Mouse (Mus musculus) cerebellum, adult 9-11 months (tissue): ENCODE results near the gene Gm28729.
"Not testable (repeated sequence)": the region's sequence is repeated elsewhere in the genome, so short reads cannot be mapped to it uniquely, and the experiment has no call there.

Experiments
- DNase-seq: peaks from one replicate; pipeline ENCODE4 v3.0.0; 2022

Gene Gm28729

GRCm38 (mm10) chr9:96524972-96525506, at the start of gene Gm28729:
TSS of gene Gm28729 (minus strand) at chr9:96525264.
- DNase-seq, result no peak

DNA sequence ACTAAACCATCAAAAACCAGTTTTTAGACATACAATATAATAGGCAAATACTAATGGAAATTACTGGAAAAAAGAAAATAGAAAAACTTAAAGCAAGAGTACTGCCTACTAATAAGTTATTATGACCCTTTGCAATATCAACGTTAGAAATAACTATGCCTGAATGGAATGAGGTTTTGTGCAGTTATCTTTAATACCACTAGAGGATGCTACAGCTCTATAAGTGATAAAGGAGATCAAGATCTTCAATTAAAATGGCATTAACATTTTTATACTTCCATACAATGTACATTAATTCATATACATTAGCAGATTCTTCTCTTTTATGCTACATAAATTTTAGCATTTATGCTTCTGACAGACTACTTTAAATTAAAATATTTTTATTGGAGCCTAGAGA, 48.2 kb upstream of the Gm28729 start:
- no peak for DNase-seq

DNA sequence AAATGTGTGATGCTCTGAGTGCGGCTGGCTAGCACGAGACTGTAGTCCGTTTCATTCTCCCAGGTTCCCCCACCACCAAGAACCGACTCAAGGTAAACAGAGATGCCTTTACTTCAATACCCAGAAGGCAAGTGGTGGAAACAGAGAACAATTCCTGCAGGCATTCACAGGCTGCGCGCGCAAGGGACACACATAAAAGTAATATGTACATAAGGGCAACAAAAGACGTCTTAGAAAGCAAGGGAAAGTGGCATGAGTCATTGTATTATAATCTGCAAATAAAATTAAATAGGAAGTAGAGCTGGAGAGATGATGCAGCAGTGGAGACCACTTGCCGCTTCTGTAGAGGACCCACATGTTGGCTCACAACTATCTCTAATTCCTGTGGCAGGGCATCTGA, 47.7 kb upstream of the Gm28729 start:
- DNase-seq, result no peak

- DNase-seq, result no peak
Observed at GRCm38 (mm10) chr9:96566470-96566996, 41.5 kb upstream of the Gm28729 start.

GRCm38 (mm10) chr9:96563501-96563900, 38.4 kb upstream of the Gm28729 start:
- DNase-seq, result no peak

DNA sequence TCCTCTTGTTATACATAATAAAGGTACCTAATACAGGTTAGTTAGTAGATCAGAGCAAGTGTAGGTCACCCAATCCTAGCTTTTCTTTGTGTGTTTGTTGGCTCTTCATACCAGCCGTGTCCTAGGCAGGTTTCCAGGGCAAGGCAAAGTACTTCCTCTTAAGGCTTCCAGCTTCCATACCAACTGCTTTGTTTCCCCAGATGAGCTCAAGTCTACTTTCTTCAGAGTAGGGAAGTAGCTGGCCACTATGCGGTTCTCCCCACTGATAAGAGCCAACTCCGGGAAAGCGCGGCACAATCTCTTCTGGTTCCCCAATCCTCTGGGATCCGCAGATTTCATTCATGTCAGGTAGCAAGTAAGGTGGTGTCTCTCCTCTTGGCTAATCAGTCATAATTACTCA, 34.1 kb upstream of the Gm28729 start:
- DNase-seq, result no peak

DNA sequence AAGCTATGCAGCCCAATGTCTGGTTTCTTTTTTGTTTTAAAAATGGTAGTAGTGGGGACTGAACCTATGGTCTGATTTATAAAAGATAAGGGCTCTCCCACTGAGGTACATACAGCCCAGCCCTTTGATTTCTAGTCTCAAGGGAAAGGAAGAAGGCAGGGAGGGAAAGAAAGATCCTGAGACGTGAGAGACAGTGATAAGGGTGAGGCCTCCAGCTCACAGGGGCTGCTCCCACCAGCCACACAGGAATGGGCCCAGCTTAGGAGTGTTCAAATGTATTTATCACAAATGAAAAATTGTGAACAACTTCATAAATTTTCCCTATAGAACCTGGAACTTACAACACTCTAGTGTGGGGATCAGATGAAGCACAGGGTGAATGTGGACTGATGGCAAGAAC, 33.5 kb upstream of the Gm28729 start:
- no peak for DNase-seq

DNA sequence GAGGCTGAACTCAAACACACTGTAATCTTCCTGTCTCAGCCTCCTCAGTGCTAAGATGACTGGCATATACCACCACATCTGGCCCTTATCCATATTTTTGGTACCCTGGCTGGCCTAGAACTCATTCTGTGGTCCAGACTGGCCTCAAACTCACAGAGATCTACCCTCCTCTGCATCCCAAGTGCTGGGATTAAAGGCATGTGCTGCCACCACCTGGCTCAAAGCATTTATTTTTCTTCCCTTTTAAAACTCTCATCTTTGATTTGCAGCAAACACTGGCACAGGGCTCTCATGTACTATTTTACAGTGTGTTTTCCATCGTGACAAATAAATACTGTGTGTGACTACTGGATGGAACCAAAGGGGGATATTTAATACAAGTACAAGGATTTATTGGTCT, 29.0 kb upstream of the Gm28729 start:
- no peak for DNase-seq

DNA sequence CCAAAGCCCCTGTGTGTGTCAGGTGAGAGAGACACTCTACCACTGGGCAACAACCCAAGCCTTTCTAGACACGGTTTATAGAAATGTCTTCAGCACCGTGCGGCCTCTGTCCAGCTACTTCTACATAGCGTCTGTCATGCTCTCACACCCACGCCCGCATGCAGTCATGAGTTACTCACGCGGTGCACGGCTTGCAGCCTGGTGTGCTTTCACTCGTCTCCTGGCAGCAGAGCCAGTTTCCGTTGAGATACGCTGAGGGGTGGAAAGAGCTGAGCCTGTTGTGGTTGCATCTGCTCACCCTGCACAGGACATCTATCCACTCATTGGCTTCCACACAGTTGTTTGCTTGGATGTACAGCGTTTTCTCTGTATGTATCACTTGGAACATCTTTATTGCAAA, 20.3 kb upstream of the Gm28729 start:
- DNase-seq, result no peak

DNA sequence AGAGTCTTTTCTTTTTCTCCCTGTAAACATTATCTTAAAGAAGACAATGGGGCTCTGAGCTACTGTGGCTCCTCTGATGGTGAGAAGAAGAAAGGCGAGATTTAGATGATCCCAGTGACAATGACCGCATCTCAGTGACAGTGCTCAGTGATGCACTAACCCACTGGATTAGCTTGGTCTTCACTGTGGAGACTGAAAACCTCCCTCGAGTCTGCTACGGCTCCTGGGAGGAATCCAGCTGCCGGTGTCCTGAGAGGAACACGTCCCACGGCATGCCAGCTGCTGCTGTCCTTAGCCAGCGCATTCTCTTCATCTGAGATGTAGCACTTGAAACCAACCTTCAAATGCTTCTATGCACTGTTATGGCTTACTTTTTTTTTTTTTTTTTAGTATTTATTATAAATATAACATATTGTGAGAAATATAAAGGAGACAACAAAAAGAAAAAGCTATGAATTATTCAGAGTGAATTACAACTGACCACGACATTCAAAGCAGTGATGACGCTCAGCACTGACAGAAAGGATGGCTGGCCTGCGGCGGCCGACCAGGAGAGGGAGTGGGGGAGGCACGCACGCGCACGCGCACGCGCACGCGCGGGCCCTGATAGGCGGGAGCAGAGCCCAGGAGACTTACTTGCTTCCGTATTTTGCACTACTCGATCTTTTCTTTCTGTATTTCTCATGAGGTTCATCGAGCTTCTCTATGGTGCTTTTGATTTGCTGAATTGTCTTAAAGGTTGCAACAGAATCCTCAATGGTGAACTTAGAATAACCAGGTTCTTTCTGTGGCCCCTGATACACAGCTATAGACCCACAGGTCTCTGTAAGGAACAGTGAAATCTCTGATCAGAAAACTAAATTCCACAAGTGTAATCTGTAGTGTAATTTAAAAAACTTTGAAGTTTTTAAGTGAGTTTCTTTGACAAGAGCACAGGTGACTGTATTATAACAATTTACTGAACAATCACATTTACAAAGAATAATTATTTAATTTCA, 18.9 kb upstream of the Gm28729 start:
- peak; percentile 78 for DNase-seq

DNA sequence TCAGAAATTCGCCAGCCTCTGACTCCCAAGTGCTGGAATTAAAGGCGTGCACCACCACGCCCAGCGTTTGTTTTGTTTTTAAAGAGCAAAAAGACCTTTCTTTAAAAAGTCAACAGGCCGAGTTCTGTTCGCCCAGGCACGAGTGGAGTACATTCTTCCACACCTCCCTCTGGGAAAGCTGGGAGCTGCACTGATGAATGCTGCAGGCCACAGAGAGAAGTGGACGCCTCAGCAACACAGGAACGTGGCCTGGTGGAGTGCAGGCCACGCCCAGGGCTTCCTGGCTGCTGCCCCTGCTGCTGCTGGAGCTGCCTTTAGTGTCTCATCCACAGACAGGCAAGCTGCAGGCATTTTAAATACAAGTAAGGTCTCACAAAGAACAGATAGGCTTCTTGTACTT, 13.9 kb upstream of the Gm28729 start:
- no peak for DNase-seq

GRCm38 (mm10) chr9:96537615-96537919, 12.5 kb upstream of the Gm28729 start:
- no peak for DNase-seq

DNA sequence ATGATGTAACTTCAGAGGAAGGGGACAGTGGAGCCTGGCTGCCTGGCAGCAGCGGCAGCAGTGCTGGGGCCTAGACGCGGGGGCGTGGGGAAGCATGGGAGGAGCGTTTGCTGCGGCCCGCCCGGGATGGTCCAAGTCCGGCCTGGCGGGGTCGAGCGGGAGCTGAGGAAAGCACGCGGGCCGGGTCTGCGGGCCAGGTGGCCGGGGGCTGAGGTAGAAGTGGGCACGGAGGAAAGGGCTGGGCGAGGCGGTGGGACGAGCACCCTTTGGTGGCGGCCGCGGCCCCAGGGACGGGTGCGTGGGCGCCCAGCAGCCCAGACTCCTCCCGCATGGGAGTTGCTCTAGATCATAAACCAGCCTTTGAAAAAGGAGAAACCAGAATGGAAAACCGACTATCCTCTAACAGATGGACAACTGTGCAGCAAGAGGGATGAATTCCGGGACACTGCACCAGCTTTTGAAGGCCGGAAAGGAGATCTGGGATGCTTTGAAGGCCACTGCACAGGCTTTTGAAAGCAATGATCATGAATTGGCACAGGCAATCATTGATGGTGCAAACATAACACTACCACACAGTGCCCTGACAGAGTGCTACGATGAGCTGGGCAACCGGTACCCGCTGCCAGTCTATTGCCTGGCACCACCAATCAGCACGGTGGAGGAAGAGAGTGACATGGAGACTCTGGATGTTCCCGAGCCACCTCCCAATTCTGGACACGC, 12.0 kb upstream of the Gm28729 start:
- peak; percentile 37 for DNase-seq

DNA sequence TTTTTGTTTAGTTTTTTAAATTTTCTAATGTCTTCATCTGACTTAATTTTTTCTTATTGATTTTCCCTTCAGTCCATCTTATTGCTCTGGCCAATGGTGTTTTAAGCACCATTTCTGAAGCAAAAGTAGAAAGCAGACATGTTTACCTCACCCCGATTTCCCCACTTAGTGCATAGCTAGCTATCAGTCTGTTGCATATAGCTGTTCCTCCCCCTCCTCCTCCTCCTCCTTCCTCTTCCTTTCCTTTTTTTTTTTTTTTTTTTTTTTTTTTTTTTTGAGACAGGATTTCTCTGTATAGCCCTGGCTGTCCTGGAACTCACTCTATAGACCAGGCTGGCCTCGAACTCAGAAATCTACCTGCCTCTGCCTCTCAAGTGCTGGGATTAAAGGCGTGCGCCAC, 11.0 kb upstream of the Gm28729 start:
- DNase-seq, result not testable (repeated sequence)

- no peak for DNase-seq
Observed at GRCm38 (mm10) chr9:96535431-96535830, 10.4 kb upstream of the Gm28729 start.

- no peak for DNase-seq
Observed at GRCm38 (mm10) chr9:96534256-96534655, 9.2 kb upstream of the Gm28729 start.

- DNase-seq, result no peak
Observed at GRCm38 (mm10) chr9:96533476-96533875, 8.4 kb upstream of the Gm28729 start.

GRCm38 (mm10) chr9:96532531-96532930, 7.5 kb upstream of the Gm28729 start:
- no peak for DNase-seq

DNA sequence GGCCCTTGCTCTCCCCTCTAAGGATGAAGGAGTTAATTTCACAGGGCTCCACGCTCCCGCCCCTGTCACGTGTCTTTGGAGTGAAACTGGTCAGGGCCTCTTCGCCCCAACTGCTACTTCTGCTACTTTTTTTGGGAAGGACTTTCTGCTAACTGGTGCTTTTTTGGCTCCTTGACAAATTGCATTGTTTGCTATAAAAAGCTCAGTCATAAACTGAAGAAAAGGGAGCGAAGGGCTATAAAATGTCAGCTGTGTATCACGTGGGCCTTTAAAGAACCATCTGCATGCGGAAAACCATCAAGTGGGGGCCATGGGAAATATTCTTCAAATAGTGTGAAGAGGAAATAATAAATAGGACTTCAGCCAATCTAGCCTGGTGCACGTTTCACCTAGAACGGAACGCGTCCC, 5.6 kb upstream of the Gm28729 start:
- DNase-seq, result peak; percentile 38

DNA sequence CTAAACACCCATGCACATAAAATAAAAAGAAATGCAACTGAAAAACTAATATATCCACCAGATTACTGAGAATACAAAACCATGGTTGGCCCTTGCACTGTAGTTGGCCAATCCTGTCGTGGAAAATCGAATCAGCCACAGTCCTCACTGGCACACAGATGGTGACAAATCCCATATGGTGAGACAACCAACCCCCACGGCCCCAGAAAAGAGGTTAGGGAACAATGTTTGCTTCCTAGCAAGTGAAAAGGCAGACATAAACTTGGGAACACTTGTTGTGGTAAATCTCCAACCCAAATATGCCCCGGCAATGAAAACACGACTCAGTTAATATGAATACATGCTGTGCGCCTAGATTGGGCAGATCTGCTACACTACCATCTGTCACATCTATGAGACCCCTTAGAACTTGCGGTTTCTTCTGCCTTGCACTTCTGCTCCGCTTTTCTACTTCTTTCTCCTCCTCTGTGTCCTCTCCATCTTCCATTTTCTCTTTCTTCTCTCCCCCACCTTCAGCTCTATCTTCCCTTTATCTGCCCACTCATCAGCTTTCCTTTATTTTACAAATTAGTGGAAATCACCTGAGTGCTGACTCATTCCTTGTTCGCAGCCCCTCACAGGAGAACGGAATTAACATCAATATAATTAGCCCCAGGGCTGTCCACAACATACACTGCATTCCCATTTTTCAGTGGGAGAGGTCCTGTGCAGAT, 5.1 kb upstream of the Gm28729 start:
- DNase-seq, result peak; percentile 30

DNA sequence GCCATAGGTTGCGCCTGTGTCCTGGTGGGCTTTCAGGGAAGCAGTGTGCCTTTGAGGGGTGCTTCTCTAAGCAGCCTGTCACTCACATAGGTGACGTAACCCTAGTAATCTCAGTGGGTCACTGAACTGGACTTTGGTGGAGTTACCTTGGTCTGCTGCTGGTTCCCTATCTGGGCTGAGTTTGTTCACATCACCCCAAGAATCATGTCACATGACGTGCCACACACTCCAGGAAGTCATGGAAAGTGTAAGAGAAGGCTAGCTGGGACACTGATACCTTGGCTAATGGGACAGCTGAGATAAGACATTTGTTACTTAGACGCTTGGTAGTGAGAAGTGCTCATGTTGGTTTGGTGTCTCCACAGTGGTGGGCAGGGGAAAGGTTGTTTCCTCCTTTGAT, 947 bp upstream of the Gm28729 start:
- no peak for DNase-seq

DNA sequence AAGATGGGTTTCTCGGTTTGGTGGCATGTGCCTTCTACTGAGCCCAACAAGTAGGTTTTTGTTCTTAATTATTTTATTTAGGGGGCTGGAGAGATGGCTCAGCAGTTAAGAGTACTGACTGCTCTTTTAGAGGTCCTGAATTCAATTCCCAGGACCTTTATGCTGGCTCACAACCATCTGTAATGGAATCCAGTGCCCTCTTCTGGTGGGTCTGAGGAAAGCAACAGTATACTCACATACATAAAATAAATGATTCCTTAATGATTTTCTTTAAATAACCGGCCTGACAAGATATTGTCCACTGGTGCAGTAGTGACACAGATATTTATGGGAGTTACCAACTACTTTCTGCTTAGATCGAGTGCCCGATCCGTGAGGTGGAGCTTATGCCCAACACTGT, 1.9 kb downstream of the Gm28729 start:
- DNase-seq, result no peak

DNA sequence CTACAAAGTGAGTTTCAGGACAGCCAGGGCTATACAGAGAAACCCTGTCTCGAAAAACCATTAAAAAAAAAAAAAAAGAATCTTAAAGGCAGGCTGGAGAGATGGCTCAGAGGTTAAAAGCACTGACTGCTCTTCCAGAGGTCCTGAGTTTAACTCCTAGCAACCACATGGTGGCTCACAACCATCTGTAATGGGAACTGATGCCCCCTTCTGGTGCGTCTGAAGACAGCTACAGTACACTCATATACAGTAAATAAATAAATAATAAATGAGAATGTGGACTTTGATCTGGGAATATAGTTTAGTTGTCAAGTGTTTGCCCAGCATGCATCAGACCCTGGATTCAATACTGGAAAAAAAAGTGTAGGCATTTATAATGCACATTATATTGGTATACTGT, 3.5 kb downstream of the Gm28729 start:
- not testable (repeated sequence) for DNase-seq
